In genomic region chr4:40269430-40270032, GRCm38 (mm10) we compare ENCODE assay signal across 7 mouse cellular contexts. TPM values are rescaled to one million over a fixed set of nuclear protein-coding genes. Genes with fewer than 3 reads are reported as not detected.
DNase-seq lines count a peak whose midpoint lies in the region; ATAC-seq lines count a peak whose summit lies in the region.

Gene Smim27 (plus strand): TSS chr4:40269579.
Gene Topors (minus strand): TSS chr4:40269850.

- peaks cover 10% of the 10 kb centered on the region for H3K4me1 ChIP-seq in intestine, embryonic 15.5 days (replicated peaks)
- peaks cover 30% of the 10 kb centered on the region for H3K4me1 ChIP-seq in midbrain, embryonic 10.5 days

- ATAC-seq in intestine, embryonic 15.5 days, result peak; percentile 96

- H3K4me2 ChIP-seq in intestine, embryonic 15.5 days (replicated peaks), result peak within 1 kb of the TSS; percentile 90

- H3K36me3 ChIP-seq in intestine, embryonic 15.5 days, result no peaks in the 10 kb centered on the region
- H3K36me3 ChIP-seq in midbrain, embryonic 10.5 days, result peaks cover 53% of the 10 kb centered on the region

- H3K4me3 ChIP-seq in intestine, embryonic 15.5 days (replicated peaks), result peak within 1 kb of the TSS; percentile 69
- peak within 1 kb of the TSS; percentile 87 for H3K4me3 ChIP-seq in midbrain, embryonic 10.5 days

- intact Hi-C loops in gastrocnemius, postnatal 36 days (cut with DNase I), result loop anchor here (5.0 kb wide), 1 partner anchor 87 kb away; no protein-coding TSS in a partner anchor
- intact Hi-C loops in left cerebral cortex, postnatal 25 days (cut with DNase I), result loop anchor here (1.0 to 2.0 kb wide), 2 partner anchors 10 to 127 kb away; partner anchors contain the start of genes Aco1 and Ndufb6

- H3K27me3 ChIP-seq in intestine, embryonic 15.5 days (replicated peaks), result no peaks in the 10 kb centered on the region
- H3K27me3 ChIP-seq in midbrain, embryonic 10.5 days (ENCODE audit: low read depth, poor library complexity, severe bottlenecking), result no peaks in the 10 kb centered on the region

- H3K9ac ChIP-seq in intestine, embryonic 15.5 days, result peak within 1 kb of the TSS; percentile 93

- peak within 1 kb of the TSS; percentile 99 for H3K27ac ChIP-seq in intestine, embryonic 15.5 days
- peak within 1 kb of the TSS; percentile 95 for H3K27ac ChIP-seq in midbrain, embryonic 10.5 days (replicated peaks)

- peak; percentile 97 for DNase-seq in adrenal gland, adult 2 months
- DNase-seq in embryo, embryonic 11.5 days (ENCODE audit: low read depth, low spot score), result peak; percentile 94
- peak; percentile 93 to 95 for DNase-seq in gastrocnemius, postnatal 36 days
- peak; percentile 96 to 98 for DNase-seq in left cerebral cortex, postnatal 25 days (ENCODE audit: low spot score in 2 of 2)
- peak; percentile 97 for DNase-seq in midbrain, embryonic 10.5 days (ENCODE audit: low spot score)
- DNase-seq in right cerebral cortex, postnatal 4 days, result peak; percentile 86

- WGBS in intestine, embryonic 15.5 days, result 0% methylated on average over 38 of the region's 38 CpGs
- WGBS in midbrain, embryonic 10.5 days, result under 1% methylated on average over 38 of the region's 38 CpGs

- no peaks in the 10 kb centered on the region for H3K9me3 ChIP-seq in intestine, embryonic 15.5 days
- no peaks in the 10 kb centered on the region for H3K9me3 ChIP-seq in midbrain, embryonic 10.5 days (replicated peaks)

RNA-seq across cellular contexts. Expression of gene Smim27, which starts in this region (rescaled TPM):
- 10 to 100 TPM; 52.9 to 54.7 TPM for total RNA-seq in adrenal gland, adult 2 months (2021)
- 23.2 and 33.7 TPM in 2 replicates for polyA plus RNA-seq in adrenal gland, adult 2 months (2012; rRNA removed)
- 10 to 100 TPM; 38.1 to 44.5 TPM for total RNA-seq in gastrocnemius, postnatal 36 days (2021)
- polyA plus RNA-seq in intestine, embryonic 15.5 days (2015; fragmentation: Nextera tagmentation; extraction: Ambion mirVana), result 36.0 and 42.0 TPM in 2 replicates
- 10 to 100 TPM; 14.4 to 15.7 TPM for total RNA-seq in left cerebral cortex, postnatal 25 days (2021)
- polyA plus RNA-seq in midbrain, embryonic 10.5 days (2016; fragmentation: Nextera tagmentation; extraction: Ambion mirVana), result 24.4 and 28.6 TPM in 2 replicates

RNA-seq across cellular contexts. Expression of gene Topors, which starts in this region (rescaled TPM):
- 10 to 100 TPM; 26.0 to 29.8 TPM for total RNA-seq in adrenal gland, adult 2 months (2021)
- polyA plus RNA-seq in adrenal gland, adult 2 months (2012; rRNA removed), result 4.0 and 4.1 TPM in 2 replicates
- total RNA-seq in gastrocnemius, postnatal 36 days (2021), result 1 to 10 TPM; 6.6 to 9.3 TPM
- 36.5 and 38.3 TPM in 2 replicates for polyA plus RNA-seq in intestine, embryonic 15.5 days (2015; fragmentation: Nextera tagmentation; extraction: Ambion mirVana)
- 10 to 100 TPM; 18.7 to 19.1 TPM for total RNA-seq in left cerebral cortex, postnatal 25 days (2021)
- 45.4 and 46.9 TPM in 2 replicates for polyA plus RNA-seq in midbrain, embryonic 10.5 days (2016; fragmentation: Nextera tagmentation; extraction: Ambion mirVana)

Comparison
In these comparisons a context has a peak if more than half of its experiments do, and no peak if none do; other contexts are left out.
1. Peak in every context shown above with its lines: DNase-seq, ATAC-seq, H3K4me3 ChIP-seq and H3K27ac ChIP-seq.